9 mouse cellular contexts compared by ENCODE assay signal in genomic region chr3:20002786-20003185, GRCm38 (mm10). TPM values are rescaled to one million over a fixed set of nuclear protein-coding genes. Genes with fewer than 3 reads are reported as not detected.
DNase-seq lines count a peak whose midpoint lies in the region; TF ChIP-seq lines count a peak whose summit lies in the region.
"Had no signal": no experiment of that assay in that cellular context is flagged by ENCODE, and none has a peak within 500 bp of the region (broad histone marks: within the 10 kb centered on the region; RNA-seq: fewer than 3 reads in every experiment).

No protein-coding gene starts in this region.

- H3K27me3 ChIP-seq in heart, adult 2 months (ENCODE audit: control insufficient read depth, insufficient read depth, low read length): no peaks in the 10 kb centered on the region
- H3K27me3 ChIP-seq: stomach, embryonic 15.5 days had no signal

- peaks cover 2% of the 10 kb centered on the region for H3K36me3 ChIP-seq in heart, adult 2 months (ENCODE audit: control insufficient read depth, insufficient read depth, low read length)
- H3K36me3 ChIP-seq: stomach, embryonic 15.5 days had no signal

- no peaks in the 10 kb centered on the region for H3K4me1 ChIP-seq in heart, adult 2 months (ENCODE audit: control insufficient read depth, insufficient read depth, low read length)
- H3K4me1 ChIP-seq: stomach, embryonic 15.5 days had no signal

- peak in 1 of 2 experiments; percentile 24 for DNase-seq in heart, adult 2 months
- DNase-seq in heart, adult 11 months: no peak
- peak; percentile 18 for DNase-seq in urinary bladder, postnatal 14 days (ENCODE audit: low spot score)
- DNase-seq in urinary bladder, postnatal 4 days (ENCODE audit: low spot score in 2 of 2): no peak
- peak; percentile 38 for DNase-seq in kidney, postnatal 10 days
- no peak for DNase-seq in yolk sac, embryonic 10.5 days (ENCODE audit: low spot score)
- no peak for DNase-seq in left cerebral cortex, adult 8-10 months (ENCODE audit: low spot score in 2 of 2)
- DNase-seq in cerebellum, adult 8-10 months: no peak

- intact Hi-C loops in heart, adult 2 months (cut with DNase I): loop anchor here (1.0 kb wide), 1 partner anchor 98 kb away; no protein-coding TSS in a partner anchor

- no peak overlapping the region for H3K4me3 ChIP-seq in heart, adult 2 months
- H3K4me3 ChIP-seq: stomach, embryonic 15.5 days had no signal

- TF ChIP-seq CTCF in heart, adult 2 months (IDR thresholded peaks at IDR 0.05): peak; percentile 81

- H3K9ac ChIP-seq in heart, adult 2 months (ENCODE audit: low read depth, low read length): no peak overlapping the region
- H3K9ac ChIP-seq: stomach, embryonic 15.5 days had no signal

- no peak for TF ChIP-seq POLR2A in heart, adult 2 months (IDR thresholded peaks at IDR 0.05; ENCODE audit: insufficient read depth, low read depth, low read length)

- TF ChIP-seq EP300 in heart, adult 2 months (IDR thresholded peaks at IDR 0.05; ENCODE audit: insufficient read depth, low read depth, low read length): no peak

- no peaks in the 10 kb centered on the region for H3K79me2 ChIP-seq in heart, adult 2 months (replicated peaks; ENCODE audit: control insufficient read depth, insufficient read depth, low read length)

- 78% methylated on average over 5 of the region's 5 CpGs for WGBS in heart, adult 2 months

- H3K27ac ChIP-seq in heart, adult 2 months: no peak overlapping the region
- H3K27ac ChIP-seq: stomach, embryonic 15.5 days had no signal

RNA-seq across cellular contexts. Expression of gene Hps3, which starts 32.3 kb away (rescaled TPM):
- 1 to 10 TPM; 7.1 to 8.3 TPM for total RNA-seq in heart, adult 2 months (2021)
- polyA plus RNA-seq in heart, adult 2 months (2012; rRNA removed): 5.9 and 7.7 TPM in 2 replicates
- 10 to 100 TPM; 15.2 to 16.7 (median 15.8) TPM for total RNA-seq in left cerebral cortex, adult 8-10 months (2022)

RNA-seq across cellular contexts. Expression of gene Cp, which starts 45.9 kb away (rescaled TPM):
- total RNA-seq in heart, adult 2 months (2021): 10 to 100 TPM; 40.7 to 49.1 TPM
- polyA plus RNA-seq in heart, adult 2 months (2012; rRNA removed): 15.4 and 33.6 TPM in 2 replicates
- 10 to 100 TPM; 10.2 to 14.0 (median 11.4) TPM for total RNA-seq in left cerebral cortex, adult 8-10 months (2022)

RNA-seq across cellular contexts. Expression of gene Hltf, which starts 54.8 kb away (rescaled TPM):
- 10 to 100 TPM; 11.9 to 14.2 TPM for total RNA-seq in heart, adult 2 months (2021)
- 3.1 and 6.4 TPM in 2 replicates for polyA plus RNA-seq in heart, adult 2 months (2012; rRNA removed)
- total RNA-seq in left cerebral cortex, adult 8-10 months (2022): 10 to 100 TPM; 17.6 to 20.8 (median 20.1) TPM

Comparison
In these comparisons a context has a peak if more than half of its experiments do, and no peak if none do; other contexts are left out.
1. DNase-seq: peak in urinary bladder, postnatal 14 days (single experiment) and kidney, postnatal 10 days (single experiment); none in heart, adult 11 months (single experiment), urinary bladder, postnatal 4 days (0 of 2), yolk sac, embryonic 10.5 days (single experiment), left cerebral cortex, adult 8-10 months (0 of 2) and cerebellum, adult 8-10 months (single experiment).